Mouse (Mus musculus) forebrain, postnatal 0 days (tissue): ENCODE results near the gene Lancl3. TPM values are rescaled to one million over a fixed set of nuclear protein-coding genes. Genes with fewer than 3 reads are reported as not detected.

ENCODE experiments used
- ATAC-seq: fragments of 200-750 bp; cut with Nextera tagmentation; 2 replicates; pipeline ENCODE4 v1.8.0; 2017; ENCODE audit warnings: mild to moderate bottlenecking, moderate library complexity
- DNase-seq: peaks from one replicate; pipeline ENCODE4 v3.0.0-alpha.2; 2015
- H3K27ac ChIP-seq: fragments of 300-500 bp; sonication (generic); 2 replicates; pipeline ENCODE4 v1.5.1; 2014; ENCODE audit warnings: low read depth, mild to moderate bottlenecking, antibody characterized with exemption, low read length, moderate library complexity, mixed read lengths
- H3K27me3 ChIP-seq: fragments of 300-500 bp; sonication (generic); 2 replicates; pipeline ENCODE4 v1.6.1; 2014; ENCODE audit warnings: mild to moderate bottlenecking, low read length, mixed read lengths; ENCODE audit not compliant: insufficient read depth
- H3K36me3 ChIP-seq: fragments of 300-500 bp; sonication (generic); 2 replicates; pipeline ENCODE4 v1.6.1; 2014; ENCODE audit warnings: mild to moderate bottlenecking, moderate library complexity; ENCODE audit not compliant: insufficient read depth
- H3K4me1 ChIP-seq: fragments of 300-500 bp; sonication (generic); 2 replicates; pipeline ENCODE4 v1.6.1; 2014; ENCODE audit warnings: antibody characterized with exemption; ENCODE audit not compliant: insufficient read depth
- H3K4me2 ChIP-seq: fragments of 300-500 bp; sonication (generic); 2 replicates; pipeline ENCODE4 v1.6.1; 2014; ENCODE audit warnings: low read depth, mild to moderate bottlenecking, moderate library complexity
- H3K4me3 ChIP-seq: fragments of 300-500 bp; sonication (generic); 2 replicates; pipeline ENCODE4 v1.5.1; 2014; ENCODE audit warnings: low read depth, low read length, mixed read lengths
- H3K9ac ChIP-seq: fragments of 300-500 bp; sonication (generic); 2 replicates; pipeline ENCODE4 v1.6.1; 2014; ENCODE audit warnings: mild to moderate bottlenecking
- H3K9me3 ChIP-seq: fragments of 300-500 bp; sonication (generic); 2 replicates; pipeline ENCODE4 v1.6.1; 2016; ENCODE audit warnings: low read length
- CTCF ChIP-seq: sonication (generic); IDR thresholded peaks from 2 replicates; pipeline ENCODE4 v1.5.1; 2016; ENCODE audit warnings: antibody characterized with exemption, control low read depth, low read depth
- WGBS: fragments of 180-500 bp; shearing (Covaris S2); extraction: QIAGEN DNeasy Blood & Tissue Kit; methylation state at CpG from one replicate; pipeline ENCODE4 v1.1.7; 2014; 5-methylcytosine and 5-hydroxymethylcytosine counted together
- polyA plus RNA-seq: library from polyadenylated mRNA; unstranded; fragments of >200 nt; fragmentation: Nextera tagmentation; extraction: Ambion mirVana; gene quantifications from 2 replicates; pipeline ENCODE4 v1.2.1, GENCODE M21; 2015
- total RNA-seq: library from RNA; depleted of rRNA; stranded (reverse); fragments of >200 nt; gene quantifications from 2 replicates; pipeline ENCODE4 v1.2.3, GENCODE M21; 2014; rRNA removed

The Lancl3 gene
- total RNA-seq (10.9 and 14.9 TPM in 2 replicates), polyA plus RNA-seq (3.6 and 5.6 TPM in 2 replicates)

DNA sequence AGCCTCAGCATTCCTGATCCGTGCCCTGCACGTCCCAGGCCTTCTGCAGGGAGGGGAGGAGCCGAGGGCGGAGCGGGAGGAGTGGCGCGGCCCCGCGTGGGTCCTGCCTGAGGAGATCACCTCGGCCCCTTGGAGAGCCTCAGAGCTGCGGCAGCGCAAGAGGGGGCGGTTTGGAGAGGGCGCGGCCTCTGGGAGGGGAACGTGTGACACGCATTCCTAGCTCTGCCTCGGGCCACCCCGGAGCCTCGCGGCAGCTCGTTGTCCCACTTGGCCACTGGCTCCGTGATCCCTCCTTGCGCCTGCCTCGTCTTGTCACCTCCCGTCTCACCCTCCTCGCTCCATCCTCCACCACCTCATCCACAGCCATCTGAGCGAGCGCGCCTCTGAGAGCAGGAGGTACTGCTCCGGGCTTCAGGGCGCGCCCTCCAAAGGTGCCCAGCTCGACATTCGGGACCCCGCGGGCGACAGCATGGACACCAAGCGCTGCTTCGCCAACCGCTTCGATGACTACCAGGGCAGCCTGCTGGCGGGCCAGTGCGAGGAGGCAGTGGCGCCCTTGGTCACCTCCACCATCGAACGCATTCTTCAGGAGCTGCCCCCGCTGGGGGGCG is at the start of gene Lancl3:
Lancl3 (plus strand) TSS at position 142 of the 611 bp plus-strand sequence.
- Histone ChIP-seq H3K4me3 (peak within 1 kb of the TSS; percentile 47), H3K36me3 (no peaks in the 10 kb centered on the region), H3K27me3 (no peaks in the 10 kb centered on the region), H3K4me2 (peak within 1 kb of the TSS; percentile 58), H3K9me3 (no peaks in the 10 kb centered on the region), H3K4me1 (no peaks in the 10 kb centered on the region), H3K9ac (peak within 1 kb of the TSS; percentile 62), H3K27ac (peak within 1 kb of the TSS; percentile 40)
- TF ChIP-seq CTCF: no peak; the same call in 1 of the 2 replicates
- 28% methylated on average over 41 of the region's 49 CpGs for WGBS
- peak; percentile 59 for ATAC-seq
- peak; percentile 36 for DNase-seq

DNA sequence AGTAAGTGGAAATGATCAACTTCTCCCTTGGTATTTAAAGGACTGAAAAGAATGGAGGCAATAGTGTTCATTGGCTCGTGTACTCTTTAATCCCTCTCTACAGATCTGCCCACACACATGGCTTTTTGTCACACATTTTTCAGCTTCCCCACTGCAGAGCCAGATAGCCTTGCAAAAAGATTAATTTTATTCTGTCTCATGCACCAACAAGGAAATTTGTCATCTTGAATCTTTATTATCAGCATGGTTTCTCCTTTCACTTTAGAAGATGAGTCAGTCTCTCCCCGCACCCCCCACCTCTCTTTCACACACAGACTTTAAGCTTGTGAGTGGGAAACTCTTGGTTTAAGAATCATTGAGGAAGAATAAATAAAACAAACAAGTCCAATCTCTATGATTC is 20.7 kb upstream of the Lancl3 start:
- ATAC-seq (no peak), DNase-seq (no peak)
- Histone ChIP-seq H3K27ac (no peak overlapping the region), H3K27me3 (no peaks in the 10 kb centered on the region), H3K4me2 (no peak overlapping the region), H3K9me3 (no peaks in the 10 kb centered on the region), H3K4me1 (no peaks in the 10 kb centered on the region), H3K4me3 (no peak overlapping the region), H3K9ac (no peak overlapping the region), H3K36me3 (no peaks in the 10 kb centered on the region)
- 58% methylated on average over 2 of the region's 2 CpGs for WGBS
- TF ChIP-seq CTCF: no peak

DNA sequence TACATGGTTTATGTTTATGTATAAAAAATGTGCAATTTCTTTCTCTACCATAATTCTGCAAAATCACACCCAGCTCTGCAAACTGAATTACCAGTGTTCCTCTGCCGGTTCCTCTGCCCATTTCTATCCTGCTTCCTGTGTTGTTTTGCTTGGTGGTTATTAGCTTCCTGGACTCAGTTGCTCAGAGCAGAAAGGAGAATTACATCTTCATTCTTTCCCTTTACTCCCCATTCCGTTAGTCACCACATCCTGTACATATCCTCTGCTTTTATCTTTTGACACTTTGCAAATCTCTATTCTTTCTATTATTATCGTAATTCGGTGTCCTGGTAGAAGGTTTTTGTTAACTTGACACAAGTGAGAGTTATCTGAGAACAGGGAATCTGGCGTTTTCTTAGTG is 18.1 kb upstream of the Lancl3 start:
- Histone ChIP-seq H3K36me3 (no peaks in the 10 kb centered on the region), H3K9me3 (no peaks in the 10 kb centered on the region), H3K27ac (no peak overlapping the region), H3K9ac (no peak overlapping the region), H3K4me1 (no peaks in the 10 kb centered on the region), H3K4me2 (no peak overlapping the region), H3K4me3 (no peak overlapping the region), H3K27me3 (no peaks in the 10 kb centered on the region)
- DNase-seq (no peak), ATAC-seq (no peak)
- TF ChIP-seq CTCF: no peak
- 59% methylated on average over 5 of the region's 5 CpGs for WGBS

DNA sequence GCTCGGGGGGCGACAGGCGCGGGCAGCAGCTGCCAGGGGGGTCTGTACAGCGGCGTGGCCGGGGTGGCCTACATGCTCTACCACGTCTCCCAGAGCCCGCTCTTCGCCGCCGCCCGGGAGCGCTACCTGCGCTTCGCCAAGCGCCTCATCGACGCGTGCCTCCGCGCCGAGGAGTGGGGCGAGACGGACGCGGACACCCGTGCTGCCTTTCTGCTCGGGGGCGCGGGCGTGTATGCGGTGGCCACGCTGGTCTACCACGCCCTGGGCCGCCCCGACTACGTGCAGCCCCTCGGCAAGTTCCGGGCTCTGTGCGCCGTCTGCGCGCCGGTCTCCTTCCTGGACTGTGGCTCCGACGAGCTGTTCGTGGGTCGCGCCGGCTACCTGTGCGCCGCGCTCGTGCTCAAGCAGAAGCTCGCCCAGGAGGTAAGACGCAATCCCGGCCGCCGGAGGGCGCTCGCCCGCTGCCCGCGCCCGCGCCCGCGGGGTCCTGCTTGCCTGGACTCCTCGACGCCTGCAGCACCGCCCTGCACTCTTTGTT is 747 bp downstream of the Lancl3 start:
- Histone ChIP-seq H3K36me3 (no peaks in the 10 kb centered on the region), H3K4me2 (peak overlapping the region; percentile 58), H3K4me3 (peak overlapping the region; percentile 47), H3K9me3 (no peaks in the 10 kb centered on the region), H3K27ac (peak overlapping the region; percentile 40), H3K4me1 (no peaks in the 10 kb centered on the region), H3K9ac (peak overlapping the region; percentile 62), H3K27me3 (no peaks in the 10 kb centered on the region)
- WGBS: 30% methylated on average over 59 of the region's 72 CpGs
- DNase-seq (peak; percentile 59), ATAC-seq (peak; percentile 76)
- TF ChIP-seq CTCF: peak; percentile 53; the same call in 1 of the 2 replicates

DNA sequence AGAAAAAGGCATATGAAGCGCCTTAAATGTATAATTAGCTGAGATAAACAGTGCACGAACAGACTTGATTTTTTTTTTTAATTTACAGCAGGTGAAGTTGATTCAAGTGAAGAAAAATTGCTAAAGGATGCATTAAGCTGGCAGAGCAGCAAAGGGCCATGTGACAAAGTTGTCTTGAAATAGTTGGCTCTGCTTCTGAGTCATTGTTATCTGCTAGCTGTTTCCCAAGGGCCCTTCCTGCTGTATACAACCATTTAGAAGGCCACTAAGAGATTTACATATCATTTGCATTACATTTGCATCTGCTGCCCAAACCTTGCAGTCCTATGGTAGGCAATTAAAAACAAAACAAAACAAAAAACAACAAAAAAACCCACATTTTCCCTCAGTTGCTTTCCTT is 2.3 kb downstream of the Lancl3 start:
- Histone ChIP-seq H3K27ac (peak overlapping the region; percentile 50), H3K36me3 (no peaks in the 10 kb centered on the region), H3K4me1 (no peaks in the 10 kb centered on the region), H3K27me3 (no peaks in the 10 kb centered on the region), H3K9me3 (no peaks in the 10 kb centered on the region), H3K4me3 (peak overlapping the region; percentile 47), H3K4me2 (peak overlapping the region; percentile 58), H3K9ac (0 out of 2 replicates have a peak overlapping the region, but pooled peaks have one; percentile 14)
- 39% methylated on average over 2 of the region's 2 CpGs for WGBS
- ATAC-seq: peak; percentile 9; the same call in 1 of the 2 replicates
- TF ChIP-seq CTCF: no peak
- DNase-seq: peak; percentile 40

DNA sequence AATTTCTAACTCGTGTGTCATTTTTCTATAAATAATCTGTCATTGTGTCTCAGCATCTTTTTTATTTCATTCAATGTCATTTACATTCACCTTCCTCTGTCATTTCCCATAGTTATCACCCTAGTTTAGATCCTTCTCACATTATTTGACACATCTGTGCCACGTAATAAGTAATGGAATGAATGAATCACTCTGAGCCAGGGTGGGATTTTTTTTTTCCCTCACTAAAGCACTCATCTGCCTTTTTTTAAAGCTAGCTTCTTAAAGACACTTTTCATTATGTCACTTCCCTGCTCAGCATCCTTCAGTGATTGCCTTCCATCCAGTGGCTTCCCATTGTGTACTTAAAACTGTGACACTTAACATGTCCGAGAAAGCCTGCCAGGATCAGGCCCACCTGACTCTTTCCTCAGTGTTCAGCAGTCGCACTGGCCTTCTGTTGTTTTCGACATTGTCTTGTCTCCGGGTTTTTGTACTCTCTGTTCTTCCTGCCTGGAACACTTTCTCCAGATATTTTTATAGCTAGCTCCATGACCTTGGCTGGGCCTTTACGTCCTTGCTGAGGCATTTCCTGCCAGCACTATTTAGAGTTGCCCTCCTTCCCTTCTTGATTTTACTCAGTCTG is 3.2 kb downstream of the Lancl3 start:
- peak overlapping the region; percentile 50; the same call in 1 of the 2 replicates for H3K27ac ChIP-seq
- 45% methylated on average over 7 of the region's 7 CpGs for WGBS
- TF ChIP-seq CTCF: no peak

DNA sequence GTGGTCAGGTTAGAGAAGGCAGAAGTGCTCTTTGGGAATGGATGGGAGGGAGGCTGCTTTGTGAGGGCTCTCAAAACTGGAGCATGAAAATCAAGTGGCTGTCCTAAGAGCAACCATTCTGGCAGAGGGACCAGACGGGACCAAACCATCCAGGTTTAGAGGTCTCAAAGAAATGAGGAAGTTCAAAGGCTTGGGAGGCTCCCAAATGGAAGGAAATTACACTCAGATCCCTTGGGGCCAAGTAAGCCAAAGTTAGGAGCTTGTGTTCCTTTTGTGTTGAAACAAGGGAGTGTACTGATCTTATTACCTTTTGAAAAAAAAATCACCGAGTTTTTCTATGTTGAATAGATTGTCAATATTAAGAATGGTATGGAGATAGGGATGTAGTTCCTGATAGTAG is 5.4 kb downstream of the Lancl3 start:
- H3K9me3 ChIP-seq: no peaks in the 10 kb centered on the region
- no peak overlapping the region for H3K4me2 ChIP-seq
- ATAC-seq (no peak), DNase-seq (no peak)
- no peak overlapping the region for H3K4me3 ChIP-seq
- WGBS: 74% methylated on average over 2 of the region's 2 CpGs
- H3K9ac ChIP-seq: no peak overlapping the region
- H3K27me3 ChIP-seq: no peaks in the 10 kb centered on the region
- H3K36me3 ChIP-seq: no peaks in the 10 kb centered on the region
- no peaks in the 10 kb centered on the region for H3K4me1 ChIP-seq
- H3K27ac ChIP-seq: no peak overlapping the region
- TF ChIP-seq CTCF: no peak

More for the DNA sequence above, 3.2 kb downstream of the Lancl3 start:
- DNase-seq (peak; percentile 15), ATAC-seq (no peak)
- H3K4me3 ChIP-seq: peak overlapping the region; percentile 47; the same call in 1 of the 2 replicates
- H3K36me3 ChIP-seq: no peaks in the 10 kb centered on the region
- H3K27me3 ChIP-seq: no peaks in the 10 kb centered on the region
- H3K4me2 ChIP-seq: peak overlapping the region; percentile 58
- H3K9me3 ChIP-seq: no peaks in the 10 kb centered on the region
- no peaks in the 10 kb centered on the region for H3K4me1 ChIP-seq
- 0 out of 2 replicates have a peak overlapping the region, but pooled peaks have one; percentile 14 for H3K9ac ChIP-seq
